Mouse (Mus musculus) liver, adult (tissue): ENCODE results near the gene Zfp688.
A peak's percentile ranks its signal among the peaks of the same experiment; 100 is the strongest.
"Not testable (repeated sequence)": the region's sequence is repeated elsewhere in the genome, so short reads cannot be mapped to it uniquely, and the experiment has no call there.

ENCODE experiments used
- GATA4 ChIP-seq: IDR thresholded peaks from 2 replicates; pipeline ENCODE4 v1.6.1; 2014; ENCODE audit warnings: mild to moderate bottlenecking, low read length; ENCODE audit not compliant: insufficient replicate concordance

Gene Zfp688

GRCm38 (mm10) chr7:127425291-127425690 is 3.4 kb upstream of the Zfp688 start:
- TF ChIP-seq GATA4, result no peak

DNA sequence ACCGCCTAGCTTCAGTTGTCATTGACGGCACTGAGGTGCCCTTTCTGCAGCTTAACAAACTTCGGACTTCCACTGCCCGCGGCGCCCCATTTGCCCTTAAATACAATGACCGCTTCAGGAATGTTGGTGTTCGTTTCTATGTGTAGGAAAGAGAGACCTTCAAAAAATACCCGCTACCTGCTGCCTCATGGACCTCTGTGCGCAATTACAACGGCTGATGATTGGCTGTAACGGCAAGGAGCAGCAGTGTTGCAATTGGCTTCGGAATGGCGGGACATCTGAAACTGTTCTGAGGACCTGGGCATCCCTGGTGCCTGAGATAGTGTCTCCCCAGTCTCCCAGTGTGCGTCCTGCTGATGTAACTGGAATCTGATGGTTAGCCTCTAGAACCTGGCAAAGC is 379 bp upstream of the Zfp688 start:
- no peak for TF ChIP-seq GATA4

GRCm38 (mm10) chr7:127411418-127411817 is 10.4 kb downstream of the Zfp688 start:
- TF ChIP-seq GATA4, result no peak

DNA sequence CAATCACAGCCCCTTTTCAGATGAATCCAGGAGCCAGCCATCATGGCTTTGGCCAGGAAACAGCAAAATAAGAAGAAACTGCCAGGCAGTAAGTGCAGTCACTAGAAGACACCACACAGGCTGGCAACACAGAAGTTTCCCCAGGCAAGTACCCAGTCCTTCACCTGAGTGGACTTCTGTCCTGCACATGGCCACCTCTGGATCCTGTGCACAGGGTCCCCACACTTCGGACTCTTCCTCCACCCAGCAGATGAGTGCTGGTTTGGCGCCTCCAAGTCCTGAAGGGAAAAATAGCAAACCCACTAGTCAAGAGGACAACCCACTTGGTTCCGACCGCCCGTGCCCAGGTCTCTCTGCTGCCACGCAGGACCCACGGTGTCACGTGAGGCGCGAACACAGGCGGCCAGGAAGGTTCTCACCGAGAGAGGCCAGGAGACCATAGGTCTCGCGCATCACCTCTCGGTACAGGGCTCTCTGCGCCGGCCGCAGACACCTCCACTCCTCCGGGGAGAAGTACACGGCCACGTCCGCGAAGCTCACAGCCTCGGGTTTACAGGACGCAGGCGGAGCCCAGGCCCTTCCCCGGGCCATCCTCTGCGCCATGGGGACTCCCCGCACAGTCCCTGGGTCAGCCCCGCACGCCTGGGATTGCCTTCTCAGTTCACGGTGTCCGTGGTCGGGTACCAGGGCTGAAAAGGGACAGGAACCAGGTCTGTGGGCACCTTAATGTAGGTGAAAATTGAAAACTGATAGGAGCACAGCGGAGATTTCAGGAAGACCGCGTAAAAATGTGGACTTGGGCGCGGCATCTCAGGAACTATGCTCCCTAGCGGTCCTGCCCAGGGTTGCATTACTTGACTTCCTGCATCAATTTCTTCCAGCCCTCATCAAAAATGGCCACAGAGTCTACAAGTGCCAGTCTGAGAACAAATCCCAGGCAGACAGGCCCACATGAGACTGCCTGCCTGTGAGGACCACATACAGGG is 15.6 kb downstream of the Zfp688 start, which contains the start of gene Zfp764:
TSS of gene Zfp764 (minus strand) at position 821 of the 986 bp plus-strand sequence.
- TF ChIP-seq GATA4, result not testable (repeated sequence)

- TF ChIP-seq GATA4, result no peak
Measured at GRCm38 (mm10) chr7:127402980-127403379, 18.9 kb downstream of the Zfp688 start.

GRCm38 (mm10) chr7:127400355-127400754 is 21.5 kb downstream of the Zfp688 start:
- TF ChIP-seq GATA4, result no peak

DNA sequence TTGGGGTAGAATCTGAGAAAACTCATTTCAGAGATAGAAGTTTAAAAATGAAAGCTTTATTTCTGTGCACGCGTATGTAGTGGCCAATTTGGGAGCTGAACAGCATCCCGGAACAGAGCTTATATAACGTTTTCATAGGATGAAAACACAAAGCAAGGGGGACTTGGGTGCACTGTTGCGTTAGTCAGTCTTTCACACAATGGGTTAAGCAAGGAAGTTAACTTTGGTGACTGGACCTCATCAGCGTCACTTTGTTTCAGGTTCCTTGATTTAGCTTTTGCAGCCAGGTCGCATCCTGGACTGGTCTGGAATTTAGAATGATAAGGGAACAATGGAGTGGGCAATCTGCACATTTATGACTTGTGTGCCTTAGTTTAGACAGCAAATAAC is 27.9 kb downstream of the Zfp688 start:
- TF ChIP-seq GATA4, result no peak

DNA sequence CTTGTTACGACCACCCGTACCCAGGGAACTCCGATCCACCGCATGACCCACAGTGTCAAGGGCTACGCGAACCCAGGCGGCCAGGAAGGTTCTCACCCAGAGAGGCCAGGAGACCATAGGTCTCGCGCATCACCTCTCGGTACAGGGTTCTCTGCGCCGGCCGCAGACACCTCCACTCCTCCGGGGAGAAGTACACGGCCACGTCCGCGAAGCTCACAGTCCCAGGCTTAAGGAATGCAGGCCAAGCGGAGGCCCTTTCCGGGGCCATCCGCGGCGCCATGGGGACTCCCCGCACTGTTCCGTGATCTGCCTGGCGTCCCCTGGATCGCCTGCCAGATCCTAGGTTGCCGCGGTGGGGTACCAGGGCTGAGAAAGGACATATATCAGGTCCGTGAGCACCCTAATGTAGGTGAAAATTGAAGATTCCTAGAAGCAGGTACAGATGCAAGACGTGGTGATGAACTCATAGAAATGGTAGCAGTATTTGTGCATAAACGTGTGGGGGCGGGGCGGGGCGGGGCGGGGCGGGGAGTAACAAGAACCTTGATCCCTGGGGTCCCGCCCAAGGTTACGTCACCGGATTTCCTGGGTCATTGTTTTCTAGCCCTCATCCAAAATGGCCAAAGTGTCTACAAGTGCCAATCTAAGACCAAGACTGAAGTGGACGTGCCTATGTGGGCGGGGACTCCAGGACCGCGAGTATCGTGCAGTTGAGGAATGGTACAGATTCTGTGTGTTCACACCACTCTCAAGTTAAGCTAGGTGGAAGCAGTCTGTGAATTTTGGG is 28.5 kb downstream of the Zfp688 start, which contains the start of gene E430018J23Rik:
TSS of gene E430018J23Rik (minus strand) at position 473 of the 787 bp plus-strand sequence.
- TF ChIP-seq GATA4, result no peak

GRCm38 (mm10) chr7:127392251-127392824 is 29.5 kb downstream of the Zfp688 start:
- no peak for TF ChIP-seq GATA4

DNA sequence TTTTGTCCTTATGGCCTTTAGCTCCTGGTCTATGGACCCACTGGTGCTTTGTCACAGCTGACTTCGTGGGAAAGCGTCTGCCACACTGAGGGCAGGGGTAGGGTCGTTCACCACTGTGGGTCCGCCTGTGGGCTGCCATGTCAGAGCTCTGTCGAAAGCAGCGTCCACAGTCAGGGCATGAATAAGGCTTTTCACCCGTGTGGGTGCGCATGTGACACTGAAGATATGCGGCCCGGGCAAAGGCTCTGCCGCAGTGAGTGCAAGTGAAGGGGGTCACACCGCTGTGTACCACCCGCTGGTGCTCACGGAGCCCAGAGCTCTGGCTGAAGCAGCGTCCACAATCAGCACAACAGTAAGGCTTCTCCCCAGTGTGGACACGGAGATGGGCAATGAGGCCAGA is 30.3 kb downstream of the Zfp688 start:
- no peak for TF ChIP-seq GATA4

- TF ChIP-seq GATA4, result no peak
Measured at GRCm38 (mm10) chr7:127390306-127390705, 31.6 kb downstream of the Zfp688 start.

DNA sequence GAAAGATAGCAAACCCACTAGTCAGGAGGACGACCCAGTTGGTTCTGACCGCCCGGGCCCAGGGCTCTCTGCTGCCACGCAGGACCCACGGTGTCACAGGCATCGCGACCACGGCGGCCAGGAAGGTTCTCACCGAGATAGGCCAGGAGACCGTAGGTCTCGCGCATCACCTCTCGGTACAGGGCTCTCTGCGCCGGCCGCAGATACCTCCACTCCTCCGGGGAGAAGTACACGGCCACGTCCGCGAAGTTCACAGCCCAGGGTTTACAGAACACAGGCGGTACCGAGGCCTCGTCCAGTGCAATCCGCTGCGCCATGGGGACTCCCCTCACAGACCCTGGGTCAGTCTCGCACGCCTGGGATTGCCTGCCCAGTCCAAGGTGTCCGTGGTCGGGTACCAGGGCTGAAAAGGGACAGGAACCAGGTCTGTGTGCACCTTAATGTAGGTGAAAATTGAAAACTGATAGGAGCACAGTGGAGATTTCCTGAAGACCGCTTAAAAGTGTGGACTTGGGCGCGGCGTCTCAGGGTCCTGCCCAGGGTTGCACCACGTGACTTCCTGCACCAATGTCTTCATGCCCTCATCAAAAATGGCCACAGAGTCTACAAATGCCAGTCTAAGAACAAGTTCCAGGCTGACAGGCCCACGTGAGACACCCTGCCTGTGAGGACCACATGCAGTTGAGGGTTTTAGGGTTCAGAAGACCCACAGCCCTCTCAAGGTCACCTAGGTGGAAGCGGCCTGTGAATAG is 35.1 kb downstream of the Zfp688 start, which contains the start of gene 9130019O22Rik:
TSS of gene 9130019O22Rik (minus strand) at position 526 of the 752 bp plus-strand sequence.
- TF ChIP-seq GATA4, result no peak

- peak; percentile 76 for TF ChIP-seq GATA4
Measured at GRCm38 (mm10) chr7:127378310-127378921, 43.5 kb downstream of the Zfp688 start.
